Mouse (Mus musculus) urinary bladder, adult 2 months (tissue): Measurements from ENCODE around the gene Irf7. TPM values are rescaled to one million over a fixed set of nuclear protein-coding genes. Genes with fewer than 3 reads are reported as not detected.

Source experiments
- DNase-seq: peaks from one replicate; pipeline ENCODE4 v3.0.0; 2022; ENCODE audit warnings: low spot score
- polyA plus RNA-seq: library from polyadenylated mRNA; depleted of rRNA; stranded (reverse); fragments of >200 nt; gene quantifications from 2 replicates; pipeline ENCODE4 v1.2.3, GENCODE M21; 2012; rRNA removed

Gene Irf7
- 21.2 and 23.3 TPM in 2 replicates for polyA plus RNA-seq

DNA sequence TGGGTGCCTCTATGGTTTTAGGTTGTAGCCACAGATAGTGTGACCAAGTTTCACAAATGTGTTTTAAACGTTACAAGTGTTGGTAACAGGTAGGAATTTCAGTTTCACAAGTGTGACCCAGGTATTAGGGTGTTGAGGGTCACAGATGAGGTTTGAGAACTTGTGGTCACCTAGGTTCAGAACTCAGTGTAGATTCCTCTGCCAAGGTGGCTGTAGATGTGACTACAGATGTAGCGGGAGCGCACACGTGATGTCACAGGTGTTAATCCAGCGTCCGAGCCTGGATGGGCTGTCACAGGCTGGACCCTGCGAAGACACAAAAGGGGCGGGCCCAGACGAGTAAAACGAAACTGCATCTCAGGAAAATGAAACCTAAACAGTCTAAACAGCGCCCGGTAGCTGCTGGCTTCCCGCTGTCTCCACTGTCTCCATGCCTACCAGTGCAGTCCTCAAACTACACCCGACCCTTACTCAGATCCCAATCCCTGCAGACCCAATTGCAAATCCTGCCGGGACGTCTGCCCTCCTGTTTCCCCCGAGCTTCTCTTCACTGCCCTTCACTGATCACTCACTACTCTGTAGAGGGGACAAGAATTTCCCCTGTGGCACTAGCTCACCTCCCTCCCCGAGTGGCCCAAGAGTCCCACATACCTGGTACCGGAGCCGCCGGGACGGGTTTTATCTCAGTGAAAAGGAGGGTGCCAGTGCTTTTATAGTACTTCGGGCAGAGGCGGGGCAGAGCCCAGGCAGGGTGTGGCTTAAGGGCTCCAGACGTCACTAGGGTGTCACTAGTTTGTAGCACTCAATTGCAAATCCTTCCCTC, at the start of gene Irf7:
TSS of gene Irf7 (minus strand) at position 743 of the 823 bp plus-strand sequence.
- DNase-seq = peak; percentile 51

GRCm38 (mm10) chr7:141315974-141316373, 49.7 kb upstream of the Irf7 start:
- no peak for DNase-seq

GRCm38 (mm10) chr7:141315076-141315475, 48.8 kb upstream of the Irf7 start:
- DNase-seq = no peak

- DNase-seq = no peak
Observed at GRCm38 (mm10) chr7:141314416-141314815, 48.1 kb upstream of the Irf7 start.

- DNase-seq = no peak
Observed at GRCm38 (mm10) chr7:141304537-141304936, 38.3 kb upstream of the Irf7 start.

GRCm38 (mm10) chr7:141302702-141303268, 36.5 kb upstream of the Irf7 start:
- DNase-seq = peak; percentile 19

GRCm38 (mm10) chr7:141301386-141301785, 35.1 kb upstream of the Irf7 start:
- DNase-seq = no peak

DNA sequence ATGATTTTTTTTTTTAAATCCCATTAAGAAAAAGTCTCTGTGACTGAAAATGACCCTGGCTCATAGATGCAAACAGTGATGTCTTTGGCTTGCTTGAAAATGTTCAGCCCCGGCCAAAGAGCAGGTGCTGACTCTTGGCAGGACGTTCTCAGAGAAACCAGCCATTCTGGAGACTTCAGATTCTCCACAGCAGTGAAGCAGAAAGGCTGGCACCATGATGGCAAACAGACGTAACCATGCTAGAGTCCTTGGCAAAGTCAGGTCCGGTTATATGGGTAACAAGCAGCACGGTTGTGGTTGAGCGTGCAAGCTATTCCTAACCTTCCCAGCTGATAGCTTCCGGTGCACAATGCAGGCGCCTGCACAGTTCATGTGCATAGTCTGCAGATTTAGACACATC, 32.9 kb upstream of the Irf7 start:
- DNase-seq = no peak

GRCm38 (mm10) chr7:141297926-141298650, 31.8 kb upstream of the Irf7 start:
- no peak for DNase-seq

DNA sequence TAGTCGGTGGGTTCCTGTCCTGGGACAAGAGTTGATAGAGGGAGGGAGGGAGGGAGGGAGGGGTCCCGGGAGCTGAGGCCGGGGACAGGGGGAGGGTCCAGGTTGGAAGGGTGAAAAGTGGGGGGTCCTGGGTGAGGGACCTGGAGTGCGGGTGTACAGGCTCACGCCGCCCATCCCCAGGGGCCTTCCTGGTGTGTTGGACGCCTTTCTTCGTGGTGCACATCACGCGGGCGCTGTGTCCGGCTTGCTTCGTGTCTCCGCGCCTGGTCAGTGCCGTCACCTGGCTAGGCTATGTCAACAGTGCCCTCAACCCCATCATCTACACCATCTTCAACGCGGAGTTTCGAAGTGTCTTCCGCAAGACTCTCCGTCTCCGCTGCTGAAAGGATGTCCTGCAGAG, 28.2 kb upstream of the Irf7 start:
- DNase-seq = peak; percentile 16

GRCm38 (mm10) chr7:141293852-141294471, 27.7 kb upstream of the Irf7 start:
- peak; percentile 26 for DNase-seq

DNA sequence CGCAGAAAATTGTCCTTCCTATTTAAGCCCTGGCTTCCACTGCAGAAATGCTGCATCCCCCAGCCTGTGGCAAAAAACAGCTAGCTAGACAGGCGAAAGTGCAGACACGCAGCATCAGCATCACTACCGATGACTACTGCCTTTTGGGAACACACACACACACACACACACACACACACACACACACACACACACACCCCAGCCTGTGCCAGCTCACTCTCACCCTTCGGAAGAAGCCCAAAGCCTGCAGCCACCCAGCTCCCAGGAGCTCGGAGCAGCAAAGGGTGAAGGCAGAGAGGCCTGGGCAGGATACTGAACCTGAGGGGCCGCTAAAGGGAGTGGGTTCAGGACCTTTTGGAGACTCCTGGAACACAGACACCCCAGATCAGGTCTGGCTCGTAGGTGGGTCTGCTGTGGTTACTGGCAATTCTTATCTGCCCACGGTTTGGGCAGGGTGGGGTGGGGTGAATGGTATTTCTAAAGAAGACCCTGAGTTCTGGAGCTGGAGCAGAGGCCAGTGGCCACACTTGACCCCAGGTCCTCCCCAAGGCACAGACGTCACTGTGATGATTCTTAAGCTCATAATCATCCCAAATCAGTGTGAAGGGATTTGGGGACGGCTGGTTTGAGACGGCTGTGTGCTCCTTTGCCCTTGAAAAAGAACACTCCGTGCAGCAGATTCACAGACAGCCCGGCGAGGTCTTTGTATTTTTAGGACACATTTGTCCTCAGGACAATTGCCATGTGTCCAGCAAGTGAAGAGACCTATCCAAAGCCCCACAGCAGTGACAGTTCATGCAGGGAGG, 26.5 kb upstream of the Irf7 start:
- DNase-seq = no peak

DNA sequence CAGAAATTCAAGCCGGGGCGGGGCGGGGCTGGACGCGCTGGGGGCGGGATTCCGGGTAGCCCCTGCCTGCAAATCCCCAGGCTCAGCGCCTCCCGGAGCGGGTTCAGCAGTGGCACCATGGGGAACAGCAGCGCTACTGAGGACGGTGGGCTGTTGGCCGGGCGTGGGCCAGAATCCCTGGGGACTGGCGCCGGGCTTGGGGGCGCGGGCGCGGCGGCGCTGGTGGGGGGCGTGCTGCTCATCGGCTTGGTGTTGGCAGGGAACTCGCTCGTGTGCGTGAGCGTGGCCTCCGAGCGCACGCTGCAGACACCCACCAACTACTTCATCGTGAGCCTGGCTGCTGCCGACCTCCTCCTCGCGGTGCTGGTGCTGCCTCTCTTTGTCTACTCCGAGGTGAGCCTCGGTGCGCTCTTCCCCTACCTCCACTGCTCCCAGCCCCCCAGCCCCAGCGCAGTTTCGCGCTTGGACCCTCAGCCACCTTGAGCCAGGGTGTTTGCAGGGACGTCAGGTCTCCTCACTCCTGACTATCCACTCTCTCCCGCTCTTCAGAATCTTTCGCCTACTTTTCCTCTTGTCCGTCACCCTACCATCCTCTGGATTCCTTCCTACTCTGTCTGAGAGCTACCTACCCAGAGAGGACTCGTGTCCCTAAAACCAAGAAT, 25.8 kb upstream of the Irf7 start, which contains the start of gene Drd4:
TSS of gene Drd4 (plus strand) at position 86 of the 662 bp plus-strand sequence.
- DNase-seq = no peak

DNA sequence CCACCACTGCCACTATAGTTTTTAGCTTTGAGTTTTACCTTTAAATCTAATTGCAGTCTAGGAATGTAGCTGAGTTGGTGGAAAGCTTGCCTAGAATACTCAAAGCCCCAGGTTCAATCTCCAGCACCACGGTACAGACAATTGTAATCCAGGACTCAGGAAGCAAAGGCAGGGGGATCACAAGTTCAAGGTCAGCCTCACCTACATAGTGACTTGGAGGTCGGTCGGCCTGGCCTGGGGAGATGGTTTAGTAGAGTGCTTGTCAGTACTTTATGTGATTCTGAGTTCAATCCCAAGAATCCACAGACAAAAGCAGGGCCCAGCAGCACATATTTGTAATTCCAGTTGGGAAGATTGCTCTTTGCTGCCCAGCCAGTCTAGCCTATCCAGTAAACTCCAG, 21.8 kb upstream of the Irf7 start:
- no peak for DNase-seq

DNA sequence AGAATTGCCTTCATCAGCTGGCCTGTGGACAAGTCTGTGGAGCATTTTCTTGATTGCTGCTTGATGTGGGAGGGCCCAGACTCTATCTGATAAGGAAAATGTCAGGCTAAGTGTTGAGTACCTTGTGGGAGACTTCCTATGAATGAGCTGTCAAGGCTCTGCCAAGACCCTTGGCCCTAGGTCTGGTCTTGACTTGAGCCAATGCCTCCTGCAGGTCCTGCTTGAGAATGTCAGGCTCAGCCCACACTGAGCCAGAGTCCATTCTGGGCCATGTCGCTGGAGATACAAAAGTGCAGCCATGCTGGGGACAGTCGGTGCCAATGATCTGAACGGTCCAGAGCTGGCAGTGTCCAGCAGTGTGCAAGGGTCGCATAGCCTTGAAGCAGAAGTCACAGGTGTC, 16.5 kb upstream of the Irf7 start:
- DNase-seq = no peak

- no peak for DNase-seq
Observed at GRCm38 (mm10) chr7:141281442-141281841, 15.2 kb upstream of the Irf7 start.

- no peak for DNase-seq
Observed at GRCm38 (mm10) chr7:141278766-141279590, 12.7 kb upstream of the Irf7 start, which contains the start of gene Sct. TSS of gene Sct (minus strand) at chr7:141279133.

GRCm38 (mm10) chr7:141277701-141278678, 11.7 kb upstream of the Irf7 start:
- no peak for DNase-seq

GRCm38 (mm10) chr7:141276546-141276945, 10.3 kb upstream of the Irf7 start, which contains the start of gene Cdhr5:
TSS of gene Cdhr5 (minus strand) at chr7:141276786.
- no peak for DNase-seq
